Mouse (Mus musculus): ENCODE measurements around the gene Lipc. TPM values are rescaled to one million over a fixed set of nuclear protein-coding genes. Genes with fewer than 3 reads are reported as not detected.

Lipc gene
- polyA plus RNA-seq, 1 experiment from 2014 or later: 0.27 TPM

- ATAC-seq (ENCODE audit: insufficient number of reproducible peaks, insufficient read depth, low FRiP score, low TSS enrichment, low read depth): no peak
- Histone ChIP-seq H3K27ac (no peak overlapping the region), H3K27me3 (no peaks in the 10 kb centered on the region), H3K4me2 (no peak overlapping the region), H3K9me3 (no peaks in the 10 kb centered on the region), H3K36me3 (no peaks in the 10 kb centered on the region), H3K9ac (no peak overlapping the region), H3K4me1 (peaks cover 22% of the 10 kb centered on the region), H3K4me3 (no peak overlapping the region)
- WGBS: 66% methylated on average over 3 of the region's 3 CpGs
Observed at GRCm38 (mm10) chr9:70851533-70851932, 100.5 kb downstream of the Lipc start.

GRCm38 (mm10) chr9:70848135-70848770 lies 103.8 kb downstream of the Lipc start:
- Histone ChIP-seq H3K27ac (peak overlapping the region; percentile 64), H3K9ac (peak overlapping the region; percentile 21; the same call in 1 of the 2 replicates), H3K4me2 (peak overlapping the region; percentile 36), H3K36me3 (no peaks in the 10 kb centered on the region), H3K9me3 (no peaks in the 10 kb centered on the region), H3K4me3 (no peak overlapping the region), H3K27me3 (no peaks in the 10 kb centered on the region), H3K4me1 (peaks cover 16% of the 10 kb centered on the region)
- WGBS: 57% methylated on average over 10 of the region's 10 CpGs
- no peak for ATAC-seq (ENCODE audit: insufficient number of reproducible peaks, insufficient read depth, low FRiP score, low TSS enrichment, low read depth)

GRCm38 (mm10) chr9:70847627-70848051 lies 104.4 kb downstream of the Lipc start:
- Histone ChIP-seq H3K4me2 (peak overlapping the region; percentile 36), H3K36me3 (no peaks in the 10 kb centered on the region), H3K9ac (peak overlapping the region; percentile 21; the same call in 1 of the 2 replicates), H3K27me3 (no peaks in the 10 kb centered on the region), H3K4me3 (no peak overlapping the region), H3K9me3 (no peaks in the 10 kb centered on the region), H3K27ac (peak overlapping the region; percentile 64), H3K4me1 (peaks cover 16% of the 10 kb centered on the region)
- WGBS: 31% methylated on average over 8 of the region's 8 CpGs
- 0 out of 2 replicates have a peak, but pooled peaks have one; percentile 43 for ATAC-seq (ENCODE audit: insufficient number of reproducible peaks, insufficient read depth, low FRiP score, low TSS enrichment, low read depth)

- Histone ChIP-seq H3K4me3 (no peak overlapping the region), H3K27me3 (no peaks in the 10 kb centered on the region), H3K9ac (no peak overlapping the region), H3K4me2 (no peak overlapping the region), H3K36me3 (no peaks in the 10 kb centered on the region), H3K27ac (no peak overlapping the region; the same call in 1 of the 2 replicates), H3K4me1 (peaks cover 23% of the 10 kb centered on the region), H3K9me3 (no peaks in the 10 kb centered on the region)
- WGBS: 90% methylated on average over 4 of the region's 4 CpGs
- no peak for ATAC-seq (ENCODE audit: insufficient number of reproducible peaks, insufficient read depth, low FRiP score, low TSS enrichment, low read depth)
Observed at GRCm38 (mm10) chr9:70843270-70843669, 108.8 kb downstream of the Lipc start.

- H3K4me2 ChIP-seq: no peak overlapping the region
- H3K27ac ChIP-seq: no peak overlapping the region
- no peak overlapping the region for H3K4me3 ChIP-seq
- no peaks in the 10 kb centered on the region for H3K36me3 ChIP-seq
- peaks cover 14% of the 10 kb centered on the region for H3K4me1 ChIP-seq
- WGBS: 58% methylated on average over 6 of the region's 6 CpGs
- H3K9ac ChIP-seq: no peak overlapping the region
- no peaks in the 10 kb centered on the region for H3K27me3 ChIP-seq
- ATAC-seq (ENCODE audit: insufficient number of reproducible peaks, insufficient read depth, low FRiP score, low TSS enrichment, low read depth): no peak
- no peaks in the 10 kb centered on the region for H3K9me3 ChIP-seq
Observed at GRCm38 (mm10) chr9:70842300-70842941, 109.6 kb downstream of the Lipc start.

- 70% methylated on average over 8 of the region's 8 CpGs for WGBS
- H3K27me3 ChIP-seq: no peaks in the 10 kb centered on the region
- no peak overlapping the region for H3K4me3 ChIP-seq
- ATAC-seq (ENCODE audit: insufficient number of reproducible peaks, insufficient read depth, low FRiP score, low TSS enrichment, low read depth): no peak
- no peak overlapping the region for H3K9ac ChIP-seq
- H3K4me2 ChIP-seq: no peak overlapping the region
- no peaks in the 10 kb centered on the region for H3K36me3 ChIP-seq
- H3K27ac ChIP-seq: peak overlapping the region; percentile 62; the same call in 1 of the 2 replicates
- no peaks in the 10 kb centered on the region for H3K9me3 ChIP-seq
- H3K4me1 ChIP-seq: peaks cover 13% of the 10 kb centered on the region
Observed at GRCm38 (mm10) chr9:70841426-70842215, 110.4 kb downstream of the Lipc start.

- no peak overlapping the region for H3K9ac ChIP-seq
- no peaks in the 10 kb centered on the region for H3K27me3 ChIP-seq
- H3K27ac ChIP-seq: peak overlapping the region; percentile 62; the same call in 1 of the 2 replicates
- WGBS: 14% methylated on average over 6 of the region's 6 CpGs
- H3K4me1 ChIP-seq: peaks cover 13% of the 10 kb centered on the region
- no peak overlapping the region for H3K4me3 ChIP-seq
- no peaks in the 10 kb centered on the region for H3K9me3 ChIP-seq
- no peaks in the 10 kb centered on the region for H3K36me3 ChIP-seq
- peak overlapping the region; percentile 5; the same call in 1 of the 2 replicates for H3K4me2 ChIP-seq
- 0 out of 2 replicates have a peak, but pooled peaks have one; percentile 32 for ATAC-seq (ENCODE audit: insufficient number of reproducible peaks, insufficient read depth, low FRiP score, low TSS enrichment, low read depth)
Observed at GRCm38 (mm10) chr9:70840861-70841341, 111.1 kb downstream of the Lipc start.

- ATAC-seq (ENCODE audit: insufficient number of reproducible peaks, insufficient read depth, low FRiP score, low TSS enrichment, low read depth): no peak
- Histone ChIP-seq H3K4me2 (no peak overlapping the region), H3K27ac (no peak overlapping the region), H3K9ac (no peak overlapping the region), H3K36me3 (no peaks in the 10 kb centered on the region), H3K4me1 (peaks cover 23% of the 10 kb centered on the region), H3K9me3 (no peaks in the 10 kb centered on the region), H3K4me3 (no peak overlapping the region), H3K27me3 (no peaks in the 10 kb centered on the region)
- WGBS: 83% methylated on average over 10 of the region's 10 CpGs
Observed at GRCm38 (mm10) chr9:70838132-70838911, 113.7 kb downstream of the Lipc start.

GRCm38 (mm10) chr9:70834730-70835154 lies 117.3 kb downstream of the Lipc start:
- Histone ChIP-seq H3K4me2 (no peak overlapping the region), H3K9me3 (no peaks in the 10 kb centered on the region), H3K4me3 (no peak overlapping the region), H3K36me3 (no peaks in the 10 kb centered on the region), H3K27me3 (no peaks in the 10 kb centered on the region), H3K4me1 (peaks cover 10% of the 10 kb centered on the region), H3K27ac (0 out of 2 replicates have a peak overlapping the region, but pooled peaks have one; percentile 44), H3K9ac (no peak overlapping the region)
- ATAC-seq (ENCODE audit: insufficient number of reproducible peaks, insufficient read depth, low FRiP score, low TSS enrichment, low read depth): 0 out of 2 replicates have a peak, but pooled peaks have one; percentile 43
- WGBS: 34% methylated on average over 4 of the region's 4 CpGs

- Histone ChIP-seq H3K4me3 (no peak overlapping the region), H3K27me3 (no peaks in the 10 kb centered on the region), H3K27ac (0 out of 2 replicates have a peak overlapping the region, but pooled peaks have one; percentile 44), H3K4me2 (no peak overlapping the region), H3K9me3 (no peaks in the 10 kb centered on the region), H3K36me3 (no peaks in the 10 kb centered on the region), H3K9ac (no peak overlapping the region), H3K4me1 (peaks cover 10% of the 10 kb centered on the region)
- no peak for ATAC-seq (ENCODE audit: insufficient number of reproducible peaks, insufficient read depth, low FRiP score, low TSS enrichment, low read depth)
- 91% methylated on average over 3 of the region's 3 CpGs for WGBS
Observed at GRCm38 (mm10) chr9:70834217-70834616, 117.8 kb downstream of the Lipc start.
